Mouse (Mus musculus) mouse embryonic stem cell (cell line): ENCODE measurements around the gene Fam89b.
"Not testable (repeated sequence)": the region's sequence is repeated elsewhere in the genome, so short reads cannot be mapped to it uniquely, and the experiment has no call there.

Experiments
- in situ Hi-C, 2 experiments: fragments of 300-500 bp; cut with MboI; formaldehyde crosslinking; loops; 1 replicate in 1 of 2; 3 replicates in 1 of 2; pipeline ENCODE4 v1.14.3; 2019 to 2020; ENCODE audit warnings: low sequenced_read_pairs in 2 of 2, low pct_unique_long_range_greater_than_20kb in 1 of 2, mixed read lengths in 1 of 2; ENCODE audit not compliant: unreplicated experiment in 1 of 2

Fam89b gene

GRCm38 (mm10) chr19:5689565-5690342, 39.7 kb downstream of the Fam89b start:
- in situ Hi-C loops, result no loop called here

DNA sequence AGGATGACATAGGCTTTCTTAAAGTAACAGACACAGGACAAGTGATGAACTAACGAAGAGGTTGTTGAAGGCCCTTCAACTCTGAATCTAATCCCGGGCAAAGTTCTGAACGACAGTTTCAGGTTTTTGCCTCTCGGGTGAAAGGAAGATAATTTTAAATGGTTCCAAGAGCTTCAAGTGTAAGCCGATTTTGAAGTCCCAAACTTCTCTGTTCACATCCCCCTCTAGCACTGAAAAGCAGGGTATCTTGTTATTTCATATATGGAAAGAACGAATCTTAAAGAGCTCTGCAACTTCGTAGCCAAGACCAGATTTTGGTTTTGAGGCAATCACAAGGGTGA, 40.4 kb downstream of the Fam89b start:
- in situ Hi-C loops, result no loop called here

DNA sequence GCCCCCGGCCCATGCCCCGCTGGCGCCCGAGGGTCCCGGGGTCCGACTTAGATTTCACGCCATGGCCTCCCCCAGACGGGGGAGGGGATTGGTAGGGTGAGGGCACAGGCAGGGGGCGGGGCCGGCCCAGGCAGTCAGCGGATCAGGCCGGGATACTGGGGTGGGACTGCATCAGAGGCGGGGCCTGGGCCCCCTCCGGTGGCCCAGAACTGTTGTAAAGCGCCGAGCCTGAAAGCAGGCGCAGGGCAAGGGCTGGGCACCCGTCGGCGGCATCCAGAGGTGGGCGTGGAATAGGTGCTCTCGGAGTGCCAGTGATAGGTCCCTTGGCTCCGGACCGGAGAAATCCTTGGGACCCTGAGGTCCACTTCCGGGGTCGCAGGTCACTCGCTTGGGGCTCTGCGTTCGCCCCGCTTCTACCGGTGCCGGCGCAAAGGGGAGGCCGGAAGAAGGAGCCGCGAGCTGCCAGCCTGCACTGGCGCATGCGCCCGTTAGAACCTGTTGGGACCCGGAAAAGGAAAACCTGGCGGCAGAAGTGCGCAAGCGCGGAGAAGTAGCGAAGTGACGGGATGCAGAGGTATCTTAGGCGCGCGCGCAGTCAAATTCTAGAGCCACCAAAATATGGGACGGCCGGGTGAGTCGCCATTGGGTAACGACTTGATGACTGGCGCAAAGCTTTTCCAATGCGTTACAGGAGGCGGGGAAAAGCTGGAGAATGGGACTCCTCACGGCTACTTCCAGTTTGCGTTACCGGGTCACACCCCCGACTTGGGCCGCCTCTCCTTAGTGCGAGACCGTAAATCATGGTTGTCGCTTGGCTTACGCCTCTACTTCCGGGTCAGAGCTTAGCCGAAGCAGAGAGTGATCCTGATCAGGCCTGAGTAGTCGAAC, 41.0 kb downstream of the Fam89b start, which contains the start of the genes Map3k11 and Pcnx3:
Map3k11 (plus strand) TSS at position 543 of the 888 bp plus-strand sequence.
Pcnx3 (minus strand) TSS at position 709 of the 888 bp plus-strand sequence.
- in situ Hi-C loops, result no loop called here

GRCm38 (mm10) chr19:5687738-5688137, 41.7 kb downstream of the Fam89b start:
- in situ Hi-C loops, result no loop called here

DNA sequence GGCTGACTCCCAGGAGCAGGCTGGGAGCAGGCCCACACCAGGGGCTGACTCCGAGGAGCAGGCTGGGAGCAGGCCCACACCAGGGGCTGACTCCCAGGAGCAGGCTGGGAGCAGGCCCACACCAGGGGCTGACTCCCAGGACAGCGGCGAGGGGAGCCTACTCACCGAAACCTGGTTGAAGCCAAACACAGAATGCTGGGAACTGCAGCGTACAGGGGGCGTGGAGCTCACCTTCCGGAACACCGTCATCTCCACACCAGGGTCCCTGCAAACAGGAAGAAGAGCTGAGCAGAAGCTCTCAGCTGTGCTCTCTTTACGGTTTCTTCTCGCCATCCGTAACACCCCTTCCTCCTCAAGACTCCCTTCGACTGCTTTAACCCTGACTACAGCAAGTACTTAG, 42.5 kb downstream of the Fam89b start:
- in situ Hi-C loops, result not testable (repeated sequence)

GRCm38 (mm10) chr19:5686437-5686836, 43.0 kb downstream of the Fam89b start:
- in situ Hi-C loops, result no loop called here

GRCm38 (mm10) chr19:5685861-5686260, 43.6 kb downstream of the Fam89b start:
- in situ Hi-C loops, result no loop called here

DNA sequence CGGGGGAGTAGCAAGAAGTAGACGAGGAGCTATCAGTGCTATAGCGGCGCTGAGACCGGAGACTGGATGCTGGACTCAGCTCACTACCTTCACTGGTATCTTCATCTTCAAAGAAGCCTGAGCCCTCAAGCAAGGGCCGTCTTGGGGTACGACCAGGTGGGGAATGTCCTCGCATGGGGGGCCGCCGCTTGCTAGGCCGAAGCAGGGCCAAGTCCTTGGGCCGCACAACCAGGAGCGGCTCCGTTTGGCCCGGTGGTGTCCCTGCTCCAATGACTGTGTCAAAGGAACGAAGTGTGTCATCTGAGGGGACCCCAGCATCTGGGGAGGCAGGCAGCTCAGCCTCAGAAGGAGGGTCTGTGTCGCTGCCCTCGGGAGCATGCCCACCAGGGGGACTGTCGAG, 44.0 kb downstream of the Fam89b start:
- in situ Hi-C loops, result no loop called here

GRCm38 (mm10) chr19:5684985-5685384, 44.5 kb downstream of the Fam89b start:
- in situ Hi-C loops, result no loop called here

DNA sequence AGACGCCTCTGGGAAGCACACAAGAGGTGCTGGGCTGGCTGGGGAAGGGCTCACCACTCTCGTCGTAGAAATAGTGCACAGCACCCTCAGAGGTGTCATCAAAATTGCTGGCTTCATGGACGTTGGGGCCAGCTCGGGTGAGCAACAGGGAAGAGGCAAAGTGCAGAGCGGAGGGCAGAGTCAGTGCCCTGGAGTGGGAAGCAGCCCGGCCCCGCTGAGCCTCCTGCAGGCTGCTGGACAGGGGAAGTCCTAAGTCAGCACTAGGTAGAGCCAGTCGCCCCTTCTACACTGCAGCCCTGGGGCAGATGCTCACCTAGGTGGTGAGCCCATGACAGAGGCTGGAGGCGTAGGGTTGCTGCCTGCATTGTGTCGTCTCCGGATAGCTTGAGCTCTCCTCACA, 45.2 kb downstream of the Fam89b start:
- in situ Hi-C loops, result no loop called here

DNA sequence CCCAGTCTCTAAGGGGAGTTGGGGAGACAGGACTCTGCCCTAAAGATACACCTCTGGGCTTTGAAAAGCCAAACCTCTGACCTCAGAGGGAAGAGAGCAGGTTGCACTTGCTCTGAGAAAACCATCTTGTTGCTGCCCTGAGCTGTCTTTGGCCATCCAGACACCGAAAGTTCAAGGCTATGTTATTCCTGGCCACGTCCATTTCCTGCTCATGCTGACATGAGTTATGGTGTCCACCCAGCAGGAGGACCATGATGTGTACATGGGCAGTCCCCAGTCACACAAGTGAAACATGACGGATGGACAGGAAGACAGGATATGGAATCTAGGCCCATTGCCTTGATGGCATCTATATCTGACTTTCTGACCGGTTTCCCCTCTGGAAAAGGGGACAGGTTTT, 49.0 kb downstream of the Fam89b start:
- in situ Hi-C loops, result no loop called here
